Mouse (Mus musculus): ENCODE measurements around the gene Olfr492. TPM values are rescaled to one million over a fixed set of nuclear protein-coding genes. Genes with fewer than 3 reads are reported as not detected.

Gene Olfr492
- polyA plus RNA-seq (2015; fragmentation: Illumina TruSeq; extraction: RNeasy Lipid Tissue Mini Kit (QIAGEN cat#74804); ENCODE audit: insufficient read depth, low replicate concordance), result not detected

DNA sequence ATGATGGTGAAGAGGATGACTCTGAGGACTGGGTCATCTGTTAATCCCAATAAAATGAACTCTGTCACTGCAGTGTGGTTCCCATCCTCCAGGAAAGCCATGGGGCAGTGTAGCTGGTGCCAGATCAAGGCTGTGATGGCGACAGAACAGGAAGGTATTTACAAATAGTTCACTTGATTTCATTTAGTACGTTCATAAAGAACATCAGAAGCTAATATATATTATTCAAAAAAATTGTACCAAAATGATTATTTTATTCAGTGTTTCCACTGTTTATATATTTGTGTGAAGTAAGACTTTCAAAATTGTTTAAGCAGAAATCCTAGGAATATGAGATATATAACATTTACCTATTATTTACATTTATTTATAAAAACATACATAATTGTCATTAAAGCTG lies at the start of gene Olfr492:
Olfr492 (minus strand) TSS at position 101 of the 400 bp plus-strand sequence.

DNA sequence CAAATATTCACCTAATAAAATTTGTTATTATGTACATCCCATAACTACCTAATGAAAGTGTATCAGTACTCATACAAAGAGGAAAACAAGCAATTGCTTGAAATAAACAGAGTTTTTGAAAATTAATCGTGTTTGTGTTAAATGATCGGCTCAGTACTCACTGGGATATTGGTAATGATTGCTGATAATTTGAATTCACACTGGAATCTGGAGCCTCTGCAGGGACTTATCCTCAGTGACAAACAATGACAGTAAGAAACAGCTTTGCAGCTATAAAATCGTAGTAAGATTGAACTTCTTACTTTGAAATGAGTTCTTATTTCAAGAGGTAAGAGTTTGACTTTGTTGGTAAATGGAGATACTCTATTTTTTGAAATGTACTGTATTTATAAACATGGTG lies 41.6 kb upstream of the Olfr492 start, which contains the start of gene Olfr494:
Olfr494 (plus strand) TSS at position 301 of the 400 bp plus-strand sequence.

GRCm38 (mm10) chr7:108346879-108347278 lies 23.4 kb upstream of the Olfr492 start, which contains the start of gene Olfr493:
Gene Olfr493 (minus strand): TSS chr7:108346979.

GRCm38 (mm10) chr7:108313151-108313550 lies 10.3 kb downstream of the Olfr492 start, which contains the start of gene Olfr491:
Gene Olfr491 (plus strand): TSS chr7:108313451.

GRCm38 (mm10) chr7:108288834-108289233 lies 34.6 kb downstream of the Olfr492 start, which contains the start of gene Olfr490:
Gene Olfr490 (minus strand): TSS chr7:108288934.

Other genes starting within 250 kb of the Olfr492 start
- not detected for gene Olfr481, start 243.8 kb downstream of the Olfr492 start, polyA plus RNA-seq (2015; fragmentation: Illumina TruSeq; extraction: RNeasy Lipid Tissue Mini Kit (QIAGEN cat#74804); ENCODE audit: insufficient read depth, low replicate concordance)
- not detected for gene Olfr482, start 226.1 kb downstream of the Olfr492 start, polyA plus RNA-seq (2015; fragmentation: Illumina TruSeq; extraction: RNeasy Lipid Tissue Mini Kit (QIAGEN cat#74804); ENCODE audit: insufficient read depth, low replicate concordance)
- gene Olfr483, start 222.8 kb downstream of the Olfr492 start, polyA plus RNA-seq (2015; fragmentation: Illumina TruSeq; extraction: RNeasy Lipid Tissue Mini Kit (QIAGEN cat#74804); ENCODE audit: insufficient read depth, low replicate concordance), result not detected
- gene Olfr484, start 196.2 kb downstream of the Olfr492 start, polyA plus RNA-seq (2015; fragmentation: Illumina TruSeq; extraction: RNeasy Lipid Tissue Mini Kit (QIAGEN cat#74804); ENCODE audit: insufficient read depth, low replicate concordance), result not detected
- gene Olfr485, start 163.8 kb downstream of the Olfr492 start, polyA plus RNA-seq (2015; fragmentation: Illumina TruSeq; extraction: RNeasy Lipid Tissue Mini Kit (QIAGEN cat#74804); ENCODE audit: insufficient read depth, low replicate concordance), result not detected
- gene Olfr486, start 150.9 kb downstream of the Olfr492 start, polyA plus RNA-seq (2015; fragmentation: Illumina TruSeq; extraction: RNeasy Lipid Tissue Mini Kit (QIAGEN cat#74804); ENCODE audit: insufficient read depth, low replicate concordance), result not detected
- gene Olfr487, start 109.0 kb downstream of the Olfr492 start, polyA plus RNA-seq (2015; fragmentation: Illumina TruSeq; extraction: RNeasy Lipid Tissue Mini Kit (QIAGEN cat#74804); ENCODE audit: insufficient read depth, low replicate concordance), result not detected
- gene Olfr488, start 65.3 kb downstream of the Olfr492 start, polyA plus RNA-seq (2015; fragmentation: Illumina TruSeq; extraction: RNeasy Lipid Tissue Mini Kit (QIAGEN cat#74804); ENCODE audit: insufficient read depth, low replicate concordance), result not detected
- not detected for gene Olfr490, start 34.7 kb downstream of the Olfr492 start, polyA plus RNA-seq (2015; fragmentation: Illumina TruSeq; extraction: RNeasy Lipid Tissue Mini Kit (QIAGEN cat#74804); ENCODE audit: insufficient read depth, low replicate concordance)
- gene Olfr491, start 10.2 kb downstream of the Olfr492 start, polyA plus RNA-seq (2015; fragmentation: Illumina TruSeq; extraction: RNeasy Lipid Tissue Mini Kit (QIAGEN cat#74804); ENCODE audit: insufficient read depth, low replicate concordance), result not detected
- not detected for gene Olfr493, start 23.3 kb upstream of the Olfr492 start, polyA plus RNA-seq (2015; fragmentation: Illumina TruSeq; extraction: RNeasy Lipid Tissue Mini Kit (QIAGEN cat#74804); ENCODE audit: insufficient read depth, low replicate concordance)
- gene Olfr494, start 41.7 kb upstream of the Olfr492 start, polyA plus RNA-seq (2015; fragmentation: Illumina TruSeq; extraction: RNeasy Lipid Tissue Mini Kit (QIAGEN cat#74804); ENCODE audit: insufficient read depth, low replicate concordance), result not detected
- gene Olfr495, start 69.5 kb upstream of the Olfr492 start, polyA plus RNA-seq (2015; fragmentation: Illumina TruSeq; extraction: RNeasy Lipid Tissue Mini Kit (QIAGEN cat#74804); ENCODE audit: insufficient read depth, low replicate concordance), result not detected
- not detected for gene Olfr497, start 96.7 kb upstream of the Olfr492 start, polyA plus RNA-seq (2015; fragmentation: Illumina TruSeq; extraction: RNeasy Lipid Tissue Mini Kit (QIAGEN cat#74804); ENCODE audit: insufficient read depth, low replicate concordance)
- not detected for gene Olfr498, start 141.7 kb upstream of the Olfr492 start, polyA plus RNA-seq (2015; fragmentation: Illumina TruSeq; extraction: RNeasy Lipid Tissue Mini Kit (QIAGEN cat#74804); ENCODE audit: insufficient read depth, low replicate concordance)
- gene Olfr502, start 201.4 kb upstream of the Olfr492 start, polyA plus RNA-seq (2015; fragmentation: Illumina TruSeq; extraction: RNeasy Lipid Tissue Mini Kit (QIAGEN cat#74804); ENCODE audit: insufficient read depth, low replicate concordance), result not detected
- not detected for gene Olfr503, start 220.9 kb upstream of the Olfr492 start, polyA plus RNA-seq (2015; fragmentation: Illumina TruSeq; extraction: RNeasy Lipid Tissue Mini Kit (QIAGEN cat#74804); ENCODE audit: insufficient read depth, low replicate concordance)
- gene Olfr504, start 242.1 kb upstream of the Olfr492 start, polyA plus RNA-seq (2015; fragmentation: Illumina TruSeq; extraction: RNeasy Lipid Tissue Mini Kit (QIAGEN cat#74804); ENCODE audit: insufficient read depth, low replicate concordance), result not detected